Mouse (Mus musculus): ENCODE results near the gene Phf21a.

DNA sequence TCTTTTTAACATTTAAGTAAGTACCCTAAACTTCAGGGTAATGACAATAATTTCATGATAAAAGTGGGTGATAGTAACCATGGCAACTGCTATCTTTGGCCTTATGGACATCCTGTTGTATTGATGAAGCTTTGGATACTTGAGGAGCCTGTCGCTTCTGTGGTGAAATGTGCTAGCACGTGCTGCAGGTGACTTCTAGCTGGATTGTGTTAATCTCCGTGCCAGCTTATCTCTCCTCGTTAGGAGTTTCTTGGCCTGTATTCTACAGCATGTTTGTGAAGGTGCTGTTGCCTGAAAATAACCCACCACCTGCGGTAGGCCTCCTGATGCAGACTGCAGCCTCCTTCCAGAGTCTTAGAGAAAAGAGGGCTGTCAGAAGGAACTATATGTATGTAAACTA, 98.0 kb downstream of the Phf21a start:
- TF ChIP-seq CTCF (IDR thresholded peaks at IDR 0.05; ENCODE audit: extremely low read depth, insufficient read length, insufficient replicate concordance, low read depth, low read length) (no peak), POLR2A (IDR thresholded peaks at IDR 0.05; ENCODE audit: low read depth, low read length) (no peak)

Measured in small intestine, adult 2 months (tissue).